Mouse (Mus musculus) B cell, adult 2 months (primary cell): Measurements from ENCODE around the gene Man2b1.
"Not testable (repeated sequence)": the region's sequence is repeated elsewhere in the genome, so short reads cannot be mapped to it uniquely, and the experiment has no call there.

Experiments
- DNase-seq, 2 experiments: peaks; one replicate each; pipeline ENCODE4 v3.0.0; 2022

Man2b1 gene

DNA sequence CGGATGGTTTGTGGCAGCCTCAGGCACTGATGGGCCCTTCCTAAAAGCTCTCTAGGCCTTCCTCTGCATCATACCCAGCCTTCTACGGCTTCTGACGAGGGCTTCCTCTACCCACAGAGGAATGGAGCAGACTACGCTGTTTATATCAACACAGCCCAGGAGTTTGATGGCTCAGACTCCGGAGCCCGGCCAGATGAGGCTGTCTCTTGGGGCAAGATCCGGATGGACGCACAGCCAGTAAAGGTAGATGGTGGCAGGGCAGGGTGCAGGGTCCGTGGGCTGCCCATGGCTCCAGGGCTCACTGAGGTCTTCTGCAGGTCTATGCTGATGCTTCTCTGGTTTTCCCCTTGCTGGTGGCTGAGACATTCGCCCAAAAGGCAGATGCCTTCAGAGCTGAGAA, 8.5 kb upstream of the Man2b1 start:
- DNase-seq = no peak

DNA sequence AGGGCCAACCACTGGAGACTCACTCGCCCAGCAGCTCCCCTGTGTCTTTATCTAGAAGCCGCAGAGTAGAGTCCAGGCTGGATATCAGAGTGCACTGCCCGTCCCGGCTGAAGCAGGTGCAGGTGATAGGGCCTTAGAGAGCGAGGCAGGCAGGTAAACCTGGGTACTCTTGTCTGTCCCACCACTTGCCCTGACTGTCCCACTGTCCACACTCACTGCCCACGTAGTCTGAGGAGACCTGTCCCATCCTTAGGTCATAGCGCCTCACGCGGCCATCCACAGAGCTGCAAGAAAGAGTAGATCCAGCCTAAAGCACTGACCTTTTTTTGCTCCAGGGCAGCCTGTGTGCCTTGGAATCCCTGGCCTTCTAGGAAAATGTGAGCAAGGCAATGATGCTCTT, 7.1 kb upstream of the Man2b1 start:
- DNase-seq = no peak

DNA sequence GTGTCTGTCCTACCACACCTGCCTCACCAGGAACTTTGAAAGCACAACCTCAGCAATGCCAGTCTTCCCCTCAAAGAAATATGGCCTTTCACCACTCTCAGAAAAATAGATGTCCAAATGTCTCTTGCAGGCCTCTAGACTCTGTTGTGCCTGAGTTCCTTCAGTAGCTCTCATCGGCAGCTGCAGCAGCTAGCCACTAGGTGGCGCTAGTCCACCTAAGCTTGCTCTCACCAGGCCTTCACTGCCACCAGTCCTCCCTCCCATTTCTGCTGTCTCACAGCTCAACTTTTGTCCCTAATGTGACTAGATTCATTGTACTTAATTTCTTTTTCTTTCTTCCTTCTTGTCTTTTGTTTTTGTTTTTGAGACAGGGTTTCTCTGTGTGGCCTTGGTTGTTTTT, 6.1 kb upstream of the Man2b1 start:
- DNase-seq = peak; percentile 82

DNA sequence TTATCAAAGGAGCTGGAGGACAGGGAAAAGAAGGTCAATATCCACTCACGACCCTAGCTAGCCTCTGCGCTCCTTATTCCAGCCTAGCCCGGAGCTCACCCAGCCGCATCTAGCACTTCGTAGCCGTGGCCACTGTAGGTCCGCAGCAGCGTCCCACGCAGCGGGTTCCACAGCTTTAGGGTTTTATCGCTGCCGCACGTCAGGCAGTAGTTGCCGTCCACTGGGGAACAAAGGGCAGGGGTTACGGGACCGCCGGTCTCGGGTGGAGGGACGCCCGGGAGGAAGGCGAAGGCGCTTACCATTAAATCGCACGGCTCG, 2.9 kb upstream of the Man2b1 start:
- no peak for DNase-seq

DNA sequence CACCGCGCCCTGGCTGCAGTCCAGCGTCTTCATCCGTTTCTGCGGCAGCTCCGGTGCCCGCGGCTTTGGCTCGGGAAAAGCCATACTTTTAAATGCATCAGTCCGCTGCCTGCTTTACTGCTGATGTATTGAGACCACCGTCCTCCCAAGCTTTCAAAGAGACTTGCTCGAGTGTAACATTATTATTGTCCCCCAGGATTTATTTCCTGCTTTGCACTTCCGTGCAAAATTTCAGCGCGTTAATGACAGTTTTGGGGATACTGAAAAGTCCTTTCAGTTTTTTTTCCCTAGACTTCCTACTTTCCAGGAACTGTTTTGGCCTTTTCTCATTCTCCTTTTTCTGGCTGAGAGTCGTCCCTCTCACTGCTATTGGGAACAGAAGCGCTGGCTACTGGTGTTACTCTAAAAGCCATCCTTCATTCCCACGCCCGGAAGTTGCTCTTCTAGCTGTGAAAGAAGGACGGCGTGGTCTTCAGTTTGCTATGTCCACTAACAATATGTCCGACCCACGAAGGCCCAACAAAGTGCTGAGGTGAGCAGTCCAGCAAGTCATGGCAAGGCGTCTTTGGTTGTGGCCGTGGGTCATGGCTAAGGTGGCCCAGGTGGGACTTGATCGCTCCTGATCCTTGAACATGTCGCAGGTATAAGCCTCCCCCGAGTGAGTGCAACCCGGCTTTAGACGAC, 2.4 kb upstream of the Man2b1 start, which contains the start of gene Wdr83os:
Gene Wdr83os, plus strand, starts transcription at position 209 of the 684 bp plus-strand sequence.
- peak; percentile 76 to 80 for DNase-seq

DNA sequence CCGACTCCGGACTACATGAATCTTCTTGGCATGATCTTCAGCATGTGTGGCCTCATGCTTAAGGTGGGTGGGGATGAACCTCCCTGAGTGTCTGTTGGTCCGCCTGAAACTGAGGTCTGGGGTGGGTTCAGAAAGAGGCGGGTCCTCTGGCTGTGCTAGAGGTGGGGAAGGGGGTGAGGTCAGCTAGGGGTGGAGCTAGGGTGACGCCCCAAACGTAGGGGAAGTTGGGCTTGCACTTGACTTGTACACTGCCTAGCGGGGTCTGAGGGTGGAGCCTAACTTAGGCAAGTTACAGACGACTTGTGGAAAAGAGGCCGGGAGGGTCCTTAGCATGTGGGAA, 1.9 kb upstream of the Man2b1 start, which contains the start of gene Wdr83:
Gene Wdr83, minus strand, starts transcription at position 91 of the 340 bp plus-strand sequence.
- DNase-seq = peak; percentile 77 to 81

DNA sequence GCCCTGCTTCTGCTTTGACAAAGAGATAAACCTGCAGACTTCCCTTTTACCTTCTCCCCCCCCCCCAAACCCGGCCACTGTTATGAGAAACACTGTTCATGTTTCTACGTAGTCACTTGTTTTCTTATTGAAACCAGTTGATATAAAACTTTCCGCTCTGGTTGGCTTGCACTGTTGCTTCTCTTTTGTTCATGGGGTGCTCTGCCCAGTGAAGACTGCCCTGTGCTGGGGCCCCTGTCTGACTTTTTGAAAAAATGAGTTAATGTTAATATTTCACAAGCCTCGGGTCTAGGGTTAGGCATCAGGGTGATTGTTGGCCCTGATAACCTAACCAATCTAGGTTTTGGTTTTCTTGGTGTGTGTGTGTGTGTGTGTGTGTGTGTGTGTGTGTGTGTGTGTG, 901 bp upstream of the Man2b1 start:
- not testable (repeated sequence) for DNase-seq

DNA sequence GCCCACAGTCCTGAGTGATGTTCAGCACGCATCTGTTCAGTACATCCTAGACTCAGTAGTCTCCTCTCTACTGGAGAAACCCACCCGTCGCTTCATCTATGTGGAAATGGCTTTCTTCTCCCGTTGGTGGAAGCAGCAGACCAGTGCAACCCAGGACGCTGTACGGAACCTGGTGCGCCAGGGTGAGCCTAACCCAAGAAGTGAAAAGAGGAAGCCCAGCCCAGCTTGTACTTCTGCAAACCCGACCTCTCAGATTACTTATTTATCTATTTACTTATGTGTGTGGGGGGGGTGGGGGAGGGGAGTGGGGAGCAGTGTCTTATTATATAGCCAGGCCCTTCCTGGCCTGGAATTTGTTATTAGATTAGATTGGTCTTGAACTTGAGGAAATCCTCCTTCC, 1.6 kb downstream of the Man2b1 start:
- DNase-seq = peak; percentile 67 to 71

DNA sequence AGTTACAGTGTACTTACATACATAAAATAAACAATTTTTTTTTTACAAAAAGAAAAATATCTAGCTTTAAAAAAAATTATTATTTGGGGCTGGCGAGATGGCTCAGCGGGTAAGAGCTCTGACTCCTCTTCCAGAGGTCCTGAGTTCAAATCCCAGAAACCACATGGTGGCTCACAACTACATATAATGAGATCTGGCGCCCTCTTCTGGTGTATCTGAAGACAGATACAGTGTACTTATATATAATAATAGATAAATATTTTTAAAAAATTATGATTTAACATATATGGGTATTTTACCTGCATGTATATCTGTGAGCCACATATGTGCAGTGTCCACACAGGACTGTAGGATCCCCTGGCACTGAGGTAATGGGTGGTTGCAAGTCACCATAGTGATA, 3.2 kb downstream of the Man2b1 start:
- DNase-seq = peak; percentile 50 to 53

DNA sequence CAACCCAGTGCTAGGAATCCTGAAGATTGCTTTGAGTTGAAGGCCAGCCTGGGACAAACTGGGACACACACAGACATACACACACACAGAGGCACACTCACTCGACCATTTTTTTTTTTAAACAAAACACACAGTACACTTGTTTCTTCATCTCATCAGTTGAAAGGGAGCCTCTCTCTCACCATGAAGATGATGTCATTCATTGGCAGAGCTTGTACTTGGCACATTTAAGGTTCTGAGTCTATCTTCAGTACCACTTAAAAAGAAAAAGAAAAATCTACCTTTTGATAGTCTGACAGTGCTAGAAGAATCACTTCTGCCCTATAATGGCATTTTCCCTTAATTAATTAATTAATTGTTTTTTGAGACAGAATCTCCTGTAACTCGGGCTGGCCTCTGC, 5.7 kb downstream of the Man2b1 start:
- no peak for DNase-seq

DNA sequence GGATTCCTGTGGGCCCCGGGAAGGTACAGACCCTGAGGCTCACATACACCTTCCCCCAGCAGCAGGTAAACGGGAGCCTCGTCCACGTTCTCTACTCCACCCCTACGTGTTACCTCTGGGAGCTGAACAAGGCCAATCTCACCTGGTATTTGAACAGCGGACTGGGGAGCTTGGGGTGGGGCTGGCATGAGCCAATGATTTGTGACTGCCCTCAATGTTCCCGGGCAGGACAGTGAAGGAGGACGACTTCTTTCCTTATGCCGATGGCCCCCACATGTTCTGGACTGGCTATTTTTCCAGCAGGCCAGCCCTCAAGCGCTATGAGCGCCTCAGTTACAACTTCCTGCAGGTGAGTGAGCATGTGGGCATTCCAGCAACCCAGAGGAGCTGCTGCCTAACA, 7.8 kb downstream of the Man2b1 start:
- no peak for DNase-seq

DNA sequence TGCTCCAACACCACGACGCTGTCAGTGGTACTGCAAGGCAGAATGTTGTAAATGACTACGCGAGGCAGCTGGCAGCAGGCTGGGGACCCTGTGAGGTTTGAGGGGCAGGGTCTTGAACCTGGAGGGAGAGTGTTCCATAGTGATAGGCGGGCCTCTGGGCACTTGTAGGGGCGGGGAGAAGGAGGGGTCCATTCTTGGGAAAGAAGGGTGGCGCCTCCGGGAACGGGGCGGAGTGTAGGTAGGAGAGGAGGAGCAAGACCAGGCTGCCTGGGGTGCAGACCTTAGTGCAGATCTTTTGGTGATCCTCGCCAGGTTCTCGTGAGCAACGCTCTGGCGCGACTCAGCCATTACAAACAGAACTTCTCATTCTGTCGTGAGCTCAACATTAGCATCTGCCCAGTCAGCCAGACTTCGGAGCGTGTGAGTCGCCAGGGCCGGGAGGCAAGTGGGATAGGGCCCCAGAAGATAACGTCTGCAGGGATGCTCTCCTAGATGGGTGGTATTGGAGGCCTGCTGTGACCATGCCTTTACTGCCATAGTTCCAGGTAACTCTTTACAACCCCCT, 8.5 kb downstream of the Man2b1 start:
- DNase-seq = no peak

DNA sequence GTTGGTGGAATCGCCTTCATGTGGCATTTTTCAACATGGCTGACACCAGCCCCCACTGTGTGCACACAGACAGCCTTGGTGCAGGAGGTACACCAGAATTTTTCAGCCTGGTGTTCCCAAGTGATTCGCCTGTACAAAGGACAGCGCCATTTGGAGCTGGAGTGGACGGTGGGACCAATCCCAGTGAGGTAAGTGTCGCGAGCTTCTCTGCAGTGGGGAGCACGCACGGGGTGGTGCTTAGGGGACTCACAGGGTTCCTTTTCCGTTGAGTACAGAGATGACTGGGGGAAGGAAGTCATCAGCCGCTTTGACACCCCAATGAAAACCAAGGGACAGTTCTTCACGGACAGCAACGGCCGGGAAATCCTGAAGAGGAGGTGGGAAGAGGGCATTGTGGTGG, 12.0 kb downstream of the Man2b1 start:
- DNase-seq = no peak

DNA sequence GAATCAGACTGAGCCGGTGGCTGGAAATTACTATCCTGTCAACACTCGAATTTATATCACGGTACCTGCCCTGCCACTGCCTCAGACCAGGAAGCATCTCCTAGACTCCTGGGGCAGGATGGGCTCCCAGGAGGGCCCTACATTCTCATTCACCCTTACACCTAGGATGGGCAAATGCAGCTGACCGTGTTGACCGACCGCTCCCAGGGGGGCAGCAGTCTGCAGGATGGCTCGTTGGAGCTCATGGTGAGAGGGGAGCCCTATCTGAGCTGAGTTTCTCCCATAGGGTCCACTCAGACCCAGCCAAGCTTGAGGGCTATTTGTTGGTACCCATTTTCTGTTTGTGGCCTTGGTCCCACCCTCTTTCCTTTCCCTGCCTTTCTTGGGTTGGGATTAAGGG, 12.5 kb downstream of the Man2b1 start:
- DNase-seq = no peak

DNA sequence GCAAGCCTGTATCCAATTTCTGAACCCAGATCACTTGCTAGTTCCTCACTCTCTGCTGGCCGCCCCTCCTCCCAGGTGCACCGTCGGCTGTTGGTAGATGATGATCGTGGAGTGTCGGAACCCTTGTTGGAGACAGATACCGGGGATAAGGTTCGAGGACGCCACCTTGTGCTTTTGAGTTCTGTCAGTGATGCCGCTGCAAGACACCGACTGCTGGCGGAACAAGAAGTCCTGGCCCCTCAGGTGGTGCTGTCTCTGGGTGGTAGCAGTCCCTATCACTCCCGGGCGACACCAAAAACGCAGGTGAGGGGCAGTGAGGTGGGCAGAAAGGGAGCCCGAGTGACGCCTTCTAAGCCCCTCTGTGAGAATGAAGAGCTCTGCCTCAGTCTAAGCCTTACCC, 13.1 kb downstream of the Man2b1 start:
- no peak for DNase-seq

DNA sequence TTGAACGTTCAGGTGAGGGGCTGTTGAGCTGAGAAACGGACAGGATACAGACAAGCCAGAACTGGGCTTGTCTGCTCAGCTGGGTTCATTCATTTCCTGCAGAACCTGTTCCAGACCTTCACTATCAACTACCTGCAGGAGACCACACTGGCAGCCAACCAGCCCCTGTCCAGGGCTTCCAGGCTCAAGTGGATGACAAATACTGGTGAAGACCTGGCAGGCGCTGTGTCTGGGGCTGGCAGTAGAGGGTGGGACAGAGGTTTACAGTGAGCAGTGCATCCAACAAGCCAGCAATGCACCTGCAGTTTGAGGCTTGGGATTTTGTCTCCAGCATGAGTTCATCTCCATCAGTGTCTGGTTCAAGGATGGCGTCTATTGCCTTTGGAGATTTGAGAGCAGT, 13.8 kb downstream of the Man2b1 start:
- DNase-seq = no peak

DNA sequence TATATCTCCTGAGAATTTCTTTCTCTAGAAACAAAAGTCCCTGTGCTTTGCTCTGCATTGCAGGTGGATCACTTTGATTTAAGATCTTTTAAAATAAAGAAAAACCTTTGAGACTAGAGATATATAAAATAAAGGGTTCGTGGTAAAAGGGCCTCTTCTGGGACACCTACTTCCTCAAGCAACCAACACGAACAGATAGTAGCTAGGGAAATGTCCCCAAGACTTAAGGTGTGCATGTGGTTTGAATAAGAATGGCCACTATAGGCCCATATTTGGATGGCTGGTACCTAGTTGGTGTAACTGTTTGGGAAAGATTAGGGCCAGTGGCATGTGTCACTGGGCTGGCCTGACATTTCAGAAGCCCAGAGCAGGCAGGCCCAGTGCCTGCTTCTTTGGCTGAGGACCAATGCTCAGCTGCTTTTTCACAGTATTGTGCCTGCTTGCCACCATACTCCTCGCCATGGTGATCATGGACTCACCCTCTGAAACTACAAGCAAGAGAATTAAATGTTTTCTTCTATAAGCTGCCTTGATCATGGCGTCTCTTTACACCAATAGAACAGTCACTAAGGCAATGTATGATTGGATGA, 17.1 kb downstream of the Man2b1 start:
- DNase-seq = no peak

DNA sequence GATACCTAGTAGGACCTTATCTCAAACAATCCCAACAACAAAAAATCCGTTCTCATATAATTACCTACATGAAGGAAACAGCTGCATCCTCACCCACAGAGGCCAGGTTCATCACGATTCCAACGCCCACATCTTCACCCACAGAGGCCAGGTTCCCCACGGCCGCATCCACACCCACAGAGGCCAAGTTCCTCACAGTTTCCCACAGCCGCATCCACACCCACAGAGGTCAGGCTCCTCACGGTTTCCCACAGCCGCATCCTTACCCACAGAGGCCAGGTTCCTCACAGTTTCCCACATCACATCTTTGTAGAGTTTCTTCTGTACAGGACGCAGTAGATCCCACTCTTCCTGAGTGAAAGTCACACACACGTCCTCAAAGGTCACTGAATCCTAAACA, 30.2 kb downstream of the Man2b1 start:
- no peak for DNase-seq

DNA sequence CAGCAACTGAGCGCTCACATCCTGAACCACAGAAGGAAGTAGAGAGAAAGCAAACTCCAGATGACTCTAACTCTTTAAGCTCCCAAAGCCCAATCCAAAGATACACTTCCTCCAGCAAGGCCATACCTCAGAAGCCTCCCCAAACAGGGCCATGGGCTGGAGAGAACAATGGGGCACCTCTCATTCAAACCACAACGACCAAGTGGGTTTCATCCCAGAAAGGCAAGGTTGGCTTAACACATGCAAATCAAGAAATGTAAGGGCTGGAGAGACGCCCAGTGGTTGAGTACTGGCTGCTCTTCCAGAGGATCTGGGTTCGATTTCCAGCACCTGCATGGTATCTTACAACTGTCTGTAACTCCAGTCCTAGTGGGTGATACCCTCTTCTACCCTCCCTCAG, 32.4 kb downstream of the Man2b1 start:
- DNase-seq = no peak

DNA sequence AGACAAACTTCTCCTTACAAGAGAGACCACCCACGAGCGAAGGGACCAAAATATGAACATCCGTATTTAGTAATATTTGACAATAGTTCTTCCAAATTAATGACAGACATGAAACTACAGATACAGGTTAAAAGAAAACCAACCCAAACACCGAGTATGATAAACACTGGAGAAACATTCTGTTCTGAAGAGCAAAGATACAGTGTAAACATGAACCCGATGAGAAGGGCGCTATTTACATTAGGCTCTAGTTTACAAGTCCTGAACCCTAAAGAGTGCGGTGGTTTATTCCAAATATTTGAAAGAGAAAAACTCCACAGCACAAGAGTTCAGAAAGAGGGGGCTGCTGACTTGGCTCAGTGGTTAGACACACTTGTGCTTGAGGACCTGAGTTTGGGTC, 33.9 kb downstream of the Man2b1 start:
- DNase-seq = no peak

DNA sequence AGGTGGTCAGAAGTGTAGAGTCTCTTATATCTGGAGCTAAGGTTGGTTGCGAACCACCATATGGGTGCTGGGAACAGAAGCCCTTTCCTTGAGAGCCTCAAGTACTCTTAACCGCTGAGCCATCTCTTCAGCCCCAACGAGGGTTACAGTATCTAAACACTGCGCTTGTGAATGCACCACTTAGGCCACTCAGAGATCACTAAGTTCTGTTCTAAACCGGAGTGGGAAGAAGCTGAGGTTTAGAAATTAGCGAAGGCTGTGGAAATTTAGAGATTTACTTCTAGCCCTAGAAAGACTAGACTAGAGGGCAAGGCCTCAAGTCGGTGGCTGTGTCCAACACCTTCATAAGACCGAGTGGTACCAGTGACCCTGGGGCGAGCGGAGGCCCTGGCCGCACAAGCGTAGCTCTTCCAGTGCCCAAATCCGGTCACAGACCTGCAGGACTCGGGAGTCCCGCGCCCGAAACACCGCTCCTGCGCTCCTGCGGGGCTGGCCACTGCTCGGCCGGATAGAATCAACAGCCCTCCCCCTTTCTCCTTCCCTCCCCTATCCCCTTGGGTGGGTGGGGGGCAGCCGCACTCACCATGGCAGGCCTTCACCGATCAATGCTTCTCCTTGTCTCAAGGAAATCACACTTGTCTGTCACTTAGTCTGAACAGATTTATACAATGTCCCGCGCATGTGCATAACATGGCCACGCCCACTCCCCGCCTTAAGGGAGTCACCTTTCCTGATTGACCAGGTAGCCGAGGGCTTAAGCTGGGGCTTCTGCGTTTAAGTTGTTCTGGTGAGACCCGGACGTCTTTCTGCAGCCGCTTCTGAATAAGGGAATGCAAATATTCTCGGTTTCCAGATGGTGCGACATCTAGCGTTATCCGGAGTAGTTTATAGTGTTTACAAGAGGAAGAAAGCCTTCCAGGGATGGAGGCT, 36.2 kb downstream of the Man2b1 start:
- peak; percentile 63 to 68 for DNase-seq

DNA sequence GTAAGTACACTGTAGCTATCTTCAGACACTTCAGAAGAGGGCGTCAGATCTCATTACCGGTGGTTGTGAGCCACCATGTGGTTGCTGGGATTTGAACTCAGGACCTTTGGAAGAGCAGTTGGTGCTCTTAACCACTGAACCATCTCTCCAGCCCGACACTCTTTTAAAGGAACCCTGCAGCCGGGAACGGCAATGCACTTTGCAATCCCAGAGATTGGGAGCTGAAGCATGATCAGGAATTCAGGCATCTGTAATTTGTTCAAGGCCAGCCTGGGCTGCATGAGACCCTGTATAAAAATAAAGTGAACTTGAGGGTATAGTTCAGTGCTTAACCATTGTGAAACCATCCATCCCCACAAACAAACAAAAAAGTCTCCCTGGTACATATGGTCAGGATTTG, 37.2 kb downstream of the Man2b1 start:
- not testable (repeated sequence) for DNase-seq

DNA sequence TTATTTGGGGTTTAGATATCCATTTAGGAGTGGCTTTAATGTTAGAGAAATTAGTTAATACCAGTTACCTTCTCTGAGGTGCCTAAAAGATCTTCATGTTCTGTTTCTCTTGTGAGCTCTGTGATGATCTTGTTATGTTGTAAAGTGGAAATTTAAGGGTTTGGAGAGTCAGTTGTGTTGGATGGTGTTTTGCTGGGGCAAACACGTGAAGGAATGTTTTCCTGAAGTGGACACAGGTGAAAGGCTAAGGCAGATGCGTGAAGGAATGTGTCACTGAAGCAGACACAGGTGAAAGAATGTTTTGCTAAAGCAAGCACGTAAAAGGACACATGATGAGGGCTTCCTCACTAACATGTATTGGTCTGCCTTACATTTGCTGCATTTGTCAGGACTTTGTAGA, 39.9 kb downstream of the Man2b1 start, which contains the start of gene Zfp791:
Gene Zfp791, minus strand, starts transcription at position 101 of the 400 bp plus-strand sequence.
- DNase-seq = no peak

DNA sequence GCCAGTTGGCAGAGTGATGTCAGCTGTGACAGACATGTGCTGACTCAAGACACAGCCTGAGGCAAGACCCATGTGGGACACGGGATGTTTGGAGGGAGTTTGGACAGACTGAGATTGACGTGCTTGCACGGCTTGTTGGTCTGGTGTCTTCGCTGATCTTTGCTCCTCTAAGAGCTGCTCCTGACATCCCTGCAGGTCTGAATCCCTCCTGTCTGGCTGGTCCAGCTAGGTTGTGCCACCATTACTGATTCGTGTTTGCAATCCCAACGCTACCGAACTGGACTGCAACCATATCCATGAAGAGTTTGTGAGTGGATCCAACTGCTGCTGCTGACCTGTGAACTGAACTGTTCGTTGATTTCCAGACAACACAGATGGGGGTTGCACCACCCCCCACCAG, 40.6 kb downstream of the Man2b1 start:
- DNase-seq = no peak
